Mouse (Mus musculus): ENCODE results near the gene Xrcc6. TPM values are rescaled to one million over a fixed set of nuclear protein-coding genes. Genes with fewer than 3 reads are reported as not detected.

Xrcc6 gene
- polyA plus RNA-seq, 1 experiment from 2014 or later: 91.0 TPM

GRCm38 (mm10) chr15:82063909-82064308 lies 76.3 kb downstream of the Xrcc6 start:
- Histone ChIP-seq H3K9me3 (ENCODE audit: control insufficient read depth, low read length) (no peaks in the 10 kb centered on the region), H3K4me3 (ENCODE audit: low read depth, low read length) (no peak overlapping the region), H3K27me3 (ENCODE audit: control insufficient read depth, insufficient read depth, low read length) (peaks cover 7% of the 10 kb centered on the region), H3K4me1 (ENCODE audit: control insufficient read depth, insufficient read depth, low read length) (no peaks in the 10 kb centered on the region), H3K4me2 (ENCODE audit: low read depth, severe bottlenecking) (no peak overlapping the region), H3K27ac (replicated peaks; ENCODE audit: low read depth, low read length) (no peak overlapping the region), H3K36me3 (ENCODE audit: control insufficient read depth, insufficient read depth, low read length) (no peaks in the 10 kb centered on the region), H3K9ac (ENCODE audit: low read length) (no peak overlapping the region)
- no peak for DNase-seq (ENCODE audit: low spot score)
- ATAC-seq (ENCODE audit: insufficient number of reproducible peaks, low FRiP score, low TSS enrichment, low read depth): no peak
- 60% methylated on average over 14 of the region's 14 CpGs for WGBS

- WGBS: 20% methylated on average over 7 of the region's 7 CpGs
- no peaks in the 10 kb centered on the region for H3K36me3 ChIP-seq (ENCODE audit: control insufficient read depth, insufficient read depth, low read length)
- no peaks in the 10 kb centered on the region; the same call in 1 of the 2 replicates for H3K9me3 ChIP-seq (ENCODE audit: control insufficient read depth, low read length)
- peaks cover 22% of the 10 kb centered on the region for H3K27me3 ChIP-seq (ENCODE audit: control insufficient read depth, insufficient read depth, low read length)
- no peak overlapping the region for H3K4me2 ChIP-seq (ENCODE audit: low read depth, severe bottlenecking)
- DNase-seq (ENCODE audit: low spot score) (peak; percentile 83), ATAC-seq (ENCODE audit: insufficient number of reproducible peaks, low FRiP score, low TSS enrichment, low read depth) (no peak; the same call in 1 of the 2 replicates)
- no peak overlapping the region for H3K9ac ChIP-seq (ENCODE audit: low read length)
- H3K4me3 ChIP-seq (ENCODE audit: low read depth, low read length): no peak overlapping the region
- H3K27ac ChIP-seq (replicated peaks; ENCODE audit: low read depth, low read length): no peak overlapping the region
- no peaks in the 10 kb centered on the region for H3K4me1 ChIP-seq (ENCODE audit: control insufficient read depth, insufficient read depth, low read length)
Observed at GRCm38 (mm10) chr15:82065511-82065910, 77.9 kb downstream of the Xrcc6 start.

GRCm38 (mm10) chr15:82069898-82070297 lies 82.3 kb downstream of the Xrcc6 start, which contains the start of gene Mei1:
Gene Mei1 (plus strand): TSS chr15:82069996.
- ATAC-seq (ENCODE audit: insufficient number of reproducible peaks, low FRiP score, low TSS enrichment, low read depth): no peak
- Histone ChIP-seq H3K9me3 (ENCODE audit: control insufficient read depth, low read length) (no peaks in the 10 kb centered on the region; the same call in 1 of the 2 replicates), H3K4me3 (ENCODE audit: low read depth, low read length) (0 out of 2 replicates have a peak within 1 kb of the TSS, but pooled peaks have one; percentile 5), H3K9ac (ENCODE audit: low read length) (no peak within 1 kb of the TSS), H3K4me2 (ENCODE audit: low read depth, severe bottlenecking) (peak within 1 kb of the TSS; percentile 30), H3K27me3 (ENCODE audit: control insufficient read depth, insufficient read depth, low read length) (peaks cover 27% of the 10 kb centered on the region), H3K4me1 (ENCODE audit: control insufficient read depth, insufficient read depth, low read length) (no peaks in the 10 kb centered on the region), H3K36me3 (ENCODE audit: control insufficient read depth, insufficient read depth, low read length) (no peaks in the 10 kb centered on the region), H3K27ac (replicated peaks; ENCODE audit: low read depth, low read length) (no peak within 1 kb of the TSS)
- 21% methylated on average over 40 of the region's 40 CpGs for WGBS
- peak; percentile 37 for DNase-seq (ENCODE audit: low spot score)

- 89% methylated on average over 26 of the region's 26 CpGs for WGBS
- Histone ChIP-seq H3K27ac (replicated peaks; ENCODE audit: low read depth, low read length) (no peak overlapping the region), H3K4me2 (ENCODE audit: low read depth, severe bottlenecking) (no peak overlapping the region), H3K9me3 (ENCODE audit: control insufficient read depth, low read length) (no peaks in the 10 kb centered on the region; the same call in 1 of the 2 replicates), H3K27me3 (ENCODE audit: control insufficient read depth, insufficient read depth, low read length) (peaks cover 27% of the 10 kb centered on the region), H3K4me1 (ENCODE audit: control insufficient read depth, insufficient read depth, low read length) (no peaks in the 10 kb centered on the region), H3K36me3 (ENCODE audit: control insufficient read depth, insufficient read depth, low read length) (no peaks in the 10 kb centered on the region), H3K9ac (ENCODE audit: low read length) (no peak overlapping the region), H3K4me3 (ENCODE audit: low read depth, low read length) (no peak overlapping the region)
- ATAC-seq (ENCODE audit: insufficient number of reproducible peaks, low FRiP score, low TSS enrichment, low read depth): no peak
- no peak for DNase-seq (ENCODE audit: low spot score)
Observed at GRCm38 (mm10) chr15:82071816-82072469, 84.3 kb downstream of the Xrcc6 start.

- WGBS: 94% methylated on average over 7 of the region's 7 CpGs
- no peaks in the 10 kb centered on the region for H3K4me1 ChIP-seq (ENCODE audit: control insufficient read depth, insufficient read depth, low read length)
- no peaks in the 10 kb centered on the region; the same call in 1 of the 2 replicates for H3K9me3 ChIP-seq (ENCODE audit: control insufficient read depth, low read length)
- no peak overlapping the region for H3K27ac ChIP-seq (replicated peaks; ENCODE audit: low read depth, low read length)
- no peak overlapping the region for H3K4me2 ChIP-seq (ENCODE audit: low read depth, severe bottlenecking)
- H3K4me3 ChIP-seq (ENCODE audit: low read depth, low read length): no peak overlapping the region
- ATAC-seq (ENCODE audit: insufficient number of reproducible peaks, low FRiP score, low TSS enrichment, low read depth) (no peak), DNase-seq (ENCODE audit: low spot score) (no peak)
- no peaks in the 10 kb centered on the region for H3K36me3 ChIP-seq (ENCODE audit: control insufficient read depth, insufficient read depth, low read length)
- H3K9ac ChIP-seq (ENCODE audit: low read length): no peak overlapping the region
- peaks cover 24% of the 10 kb centered on the region for H3K27me3 ChIP-seq (ENCODE audit: control insufficient read depth, insufficient read depth, low read length)
Observed at GRCm38 (mm10) chr15:82073490-82073889, 85.9 kb downstream of the Xrcc6 start.

- Histone ChIP-seq H3K27ac (replicated peaks; ENCODE audit: low read depth, low read length) (no peak overlapping the region), H3K4me3 (ENCODE audit: low read depth, low read length) (no peak overlapping the region), H3K4me2 (ENCODE audit: low read depth, severe bottlenecking) (no peak overlapping the region), H3K27me3 (ENCODE audit: control insufficient read depth, insufficient read depth, low read length) (no peaks in the 10 kb centered on the region), H3K9ac (ENCODE audit: low read length) (no peak overlapping the region), H3K36me3 (ENCODE audit: control insufficient read depth, insufficient read depth, low read length) (no peaks in the 10 kb centered on the region), H3K9me3 (ENCODE audit: control insufficient read depth, low read length) (no peaks in the 10 kb centered on the region), H3K4me1 (ENCODE audit: control insufficient read depth, insufficient read depth, low read length) (no peaks in the 10 kb centered on the region)
- ATAC-seq (ENCODE audit: insufficient number of reproducible peaks, low FRiP score, low TSS enrichment, low read depth) (no peak), DNase-seq (ENCODE audit: low spot score) (peak; percentile 39)
- 60% methylated on average over 10 of the region's 10 CpGs for WGBS
Observed at GRCm38 (mm10) chr15:82079883-82080282, 92.2 kb downstream of the Xrcc6 start.

GRCm38 (mm10) chr15:82081161-82081560 lies 93.5 kb downstream of the Xrcc6 start:
- no peak overlapping the region for H3K9ac ChIP-seq (ENCODE audit: low read length)
- 33% methylated on average over 7 of the region's 7 CpGs for WGBS
- H3K27ac ChIP-seq (replicated peaks; ENCODE audit: low read depth, low read length): no peak overlapping the region
- no peak overlapping the region for H3K4me3 ChIP-seq (ENCODE audit: low read depth, low read length)
- no peaks in the 10 kb centered on the region for H3K9me3 ChIP-seq (ENCODE audit: control insufficient read depth, low read length)
- H3K4me2 ChIP-seq (ENCODE audit: low read depth, severe bottlenecking): no peak overlapping the region
- H3K4me1 ChIP-seq (ENCODE audit: control insufficient read depth, insufficient read depth, low read length): no peaks in the 10 kb centered on the region
- DNase-seq (ENCODE audit: low spot score) (peak; percentile 55), ATAC-seq (ENCODE audit: insufficient number of reproducible peaks, low FRiP score, low TSS enrichment, low read depth) (no peak)
- no peaks in the 10 kb centered on the region for H3K27me3 ChIP-seq (ENCODE audit: control insufficient read depth, insufficient read depth, low read length)
- no peaks in the 10 kb centered on the region for H3K36me3 ChIP-seq (ENCODE audit: control insufficient read depth, insufficient read depth, low read length)

- peaks cover 4% of the 10 kb centered on the region; the same call in 1 of the 2 replicates for H3K27me3 ChIP-seq (ENCODE audit: control insufficient read depth, insufficient read depth, low read length)
- no peaks in the 10 kb centered on the region for H3K4me1 ChIP-seq (ENCODE audit: control insufficient read depth, insufficient read depth, low read length)
- H3K36me3 ChIP-seq (ENCODE audit: control insufficient read depth, insufficient read depth, low read length): no peaks in the 10 kb centered on the region
- DNase-seq (ENCODE audit: low spot score) (no peak), ATAC-seq (ENCODE audit: insufficient number of reproducible peaks, low FRiP score, low TSS enrichment, low read depth) (no peak)
- H3K27ac ChIP-seq (replicated peaks; ENCODE audit: low read depth, low read length): no peak overlapping the region
- 84% methylated on average over 9 of the region's 9 CpGs for WGBS
- no peak overlapping the region for H3K4me3 ChIP-seq (ENCODE audit: low read depth, low read length)
- H3K4me2 ChIP-seq (ENCODE audit: low read depth, severe bottlenecking): no peak overlapping the region
- H3K9me3 ChIP-seq (ENCODE audit: control insufficient read depth, low read length): no peaks in the 10 kb centered on the region
- no peak overlapping the region for H3K9ac ChIP-seq (ENCODE audit: low read length)
Observed at GRCm38 (mm10) chr15:82085606-82086005, 98.0 kb downstream of the Xrcc6 start.

Measured in limb, embryonic 11.5 days (tissue).